Mouse (Mus musculus) retina, postnatal 1 day (tissue): ENCODE measurements around the gene Myl4.

Experiments used
- DNase-seq: peaks from one replicate; pipeline ENCODE4 v3.0.0-alpha.2; 2012

Gene Myl4

DNA sequence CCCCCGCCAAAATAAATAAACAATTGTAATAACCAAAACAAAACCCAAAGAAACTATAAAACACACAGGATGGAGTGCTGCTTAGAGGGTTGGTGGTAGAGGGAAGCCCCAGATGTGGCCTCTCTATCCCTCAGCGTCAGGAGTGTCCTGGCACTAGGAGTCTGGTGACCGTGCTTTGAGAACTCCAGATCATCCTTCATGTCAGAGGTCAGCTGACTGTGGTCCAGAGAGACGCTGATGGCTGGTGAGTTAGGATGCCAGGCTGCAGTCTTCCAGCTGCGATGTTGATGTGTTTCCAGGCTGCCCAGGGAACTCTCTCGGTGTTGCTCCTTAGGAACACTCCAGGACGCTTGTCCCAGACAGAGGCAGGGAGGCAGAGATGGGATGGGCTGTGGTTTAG is 21.6 kb downstream of the Myl4 start:
- no peak for DNase-seq

- no peak for DNase-seq
Measured at GRCm38 (mm10) chr11:104572566-104572965, 22.1 kb downstream of the Myl4 start.

DNA sequence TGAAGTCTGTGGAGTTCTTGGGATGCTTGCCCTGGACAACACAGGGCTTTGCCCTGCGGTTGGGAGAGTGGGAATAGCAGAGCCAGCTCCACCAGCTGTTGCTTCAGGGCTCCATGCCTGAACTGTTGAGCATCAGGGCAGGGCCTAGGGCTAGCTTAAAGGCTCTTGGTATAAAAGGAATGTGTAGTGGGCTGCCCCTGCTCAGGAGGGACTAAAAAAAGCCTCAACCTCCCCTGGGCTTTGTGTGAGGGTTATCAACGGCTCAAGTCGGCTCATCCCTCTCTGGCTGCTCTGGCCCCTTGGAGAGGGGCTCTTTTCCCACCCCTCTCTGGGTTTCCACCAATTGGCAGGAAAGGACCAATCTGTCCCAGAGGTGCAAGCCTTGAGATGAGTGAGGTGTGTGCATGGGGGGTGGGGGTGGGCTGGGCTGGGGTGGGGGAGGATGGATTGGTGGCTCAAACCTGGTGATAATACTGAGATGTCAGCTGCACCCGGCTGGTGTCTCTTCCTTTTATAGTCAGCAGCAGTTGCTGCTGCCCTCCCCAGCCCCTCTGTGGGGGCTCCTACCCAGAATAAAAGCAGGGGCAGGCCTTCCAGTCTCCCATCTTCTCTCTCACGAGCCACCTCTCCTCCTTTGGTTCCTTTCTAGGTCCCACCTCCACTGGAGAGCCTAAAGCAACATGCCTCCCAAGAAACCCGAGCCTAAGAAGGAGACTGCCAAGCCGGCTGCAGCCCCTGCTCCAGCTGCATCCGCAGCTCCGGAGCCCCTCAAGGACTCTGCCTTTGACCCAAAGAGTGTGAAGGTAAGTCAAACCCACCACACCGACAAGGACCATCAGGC is 26.5 kb downstream of the Myl4 start:
- no peak for DNase-seq

DNA sequence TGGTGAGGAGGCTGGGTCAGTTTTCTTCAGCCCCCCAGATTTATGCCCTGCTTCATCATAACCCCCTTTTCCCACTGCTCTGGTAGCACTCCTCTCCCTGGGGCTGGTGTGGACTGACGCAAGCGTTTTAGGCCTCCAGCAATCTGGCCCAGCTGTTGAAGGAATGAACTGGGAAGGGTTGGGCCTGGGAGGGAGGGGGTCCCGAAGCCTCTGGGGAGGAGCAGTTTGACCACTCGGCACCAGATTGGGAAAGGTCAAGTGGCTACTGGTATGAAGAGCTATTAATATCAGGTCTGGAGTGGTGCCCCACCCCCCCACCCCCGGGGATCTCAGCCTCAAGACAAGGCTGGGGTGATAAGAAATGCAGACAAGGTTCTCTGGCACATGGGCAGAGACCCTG is 27.6 kb downstream of the Myl4 start:
- no peak for DNase-seq

DNA sequence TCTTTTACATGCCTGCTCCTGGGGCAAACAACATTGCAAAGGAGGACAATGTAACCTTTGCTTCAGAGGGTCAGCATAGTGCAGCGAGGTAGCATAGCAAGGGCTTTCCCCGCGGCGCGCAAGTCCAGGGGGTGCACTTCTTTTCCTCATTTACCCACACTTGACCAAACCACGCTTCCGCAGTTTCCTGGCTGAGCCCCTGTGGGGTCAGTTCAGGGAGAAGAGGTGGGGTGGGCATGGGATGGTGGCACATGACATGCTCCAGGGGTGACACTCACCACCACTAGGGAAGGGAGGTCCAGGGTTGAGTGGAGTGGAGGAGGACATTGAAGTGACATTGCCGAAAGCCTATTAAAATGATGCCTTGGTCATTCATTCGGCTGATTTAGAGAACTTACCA is 28.6 kb downstream of the Myl4 start:
- DNase-seq = no peak

- no peak for DNase-seq
Measured at GRCm38 (mm10) chr11:104579575-104579974, 29.1 kb downstream of the Myl4 start.

DNA sequence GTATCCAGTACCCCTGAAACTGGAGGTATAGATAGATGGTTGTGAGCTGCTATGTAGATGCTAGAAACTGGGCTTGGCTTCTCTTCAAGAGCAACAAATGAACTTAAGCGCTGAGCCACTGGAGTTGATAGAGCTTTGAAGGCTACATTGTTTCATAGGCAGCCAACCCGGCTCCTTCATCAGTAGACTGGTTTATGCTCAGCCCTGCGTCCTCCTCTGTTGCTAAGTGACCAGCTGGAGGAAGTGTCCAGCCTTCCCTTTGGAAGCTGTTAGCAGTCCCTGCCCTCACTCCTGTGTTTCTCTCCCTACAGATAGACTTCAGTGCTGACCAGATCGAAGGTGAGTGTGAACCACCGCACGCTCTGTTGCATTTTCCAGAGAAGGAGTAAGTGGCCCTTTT is 29.6 kb downstream of the Myl4 start:
- DNase-seq = no peak

- DNase-seq = no peak
Measured at GRCm38 (mm10) chr11:104580606-104581005, 30.1 kb downstream of the Myl4 start.

- no peak for DNase-seq
Measured at GRCm38 (mm10) chr11:104581446-104582307, 31.2 kb downstream of the Myl4 start.

DNA sequence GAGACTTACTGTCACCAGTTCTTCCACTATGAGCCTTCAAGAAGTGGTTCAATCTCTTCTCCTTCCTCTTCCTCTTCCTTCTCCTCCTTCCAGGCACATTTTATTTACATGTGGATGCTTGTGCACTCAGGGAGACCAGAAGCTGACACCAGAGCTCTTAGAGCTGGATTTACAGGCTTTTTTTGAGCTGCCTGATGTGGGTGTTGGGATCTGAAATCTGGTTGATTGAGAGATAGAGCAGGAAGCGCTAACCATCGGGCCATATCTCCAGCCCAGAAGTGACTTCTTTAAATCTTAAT is 31.8 kb downstream of the Myl4 start:
- DNase-seq = no peak

DNA sequence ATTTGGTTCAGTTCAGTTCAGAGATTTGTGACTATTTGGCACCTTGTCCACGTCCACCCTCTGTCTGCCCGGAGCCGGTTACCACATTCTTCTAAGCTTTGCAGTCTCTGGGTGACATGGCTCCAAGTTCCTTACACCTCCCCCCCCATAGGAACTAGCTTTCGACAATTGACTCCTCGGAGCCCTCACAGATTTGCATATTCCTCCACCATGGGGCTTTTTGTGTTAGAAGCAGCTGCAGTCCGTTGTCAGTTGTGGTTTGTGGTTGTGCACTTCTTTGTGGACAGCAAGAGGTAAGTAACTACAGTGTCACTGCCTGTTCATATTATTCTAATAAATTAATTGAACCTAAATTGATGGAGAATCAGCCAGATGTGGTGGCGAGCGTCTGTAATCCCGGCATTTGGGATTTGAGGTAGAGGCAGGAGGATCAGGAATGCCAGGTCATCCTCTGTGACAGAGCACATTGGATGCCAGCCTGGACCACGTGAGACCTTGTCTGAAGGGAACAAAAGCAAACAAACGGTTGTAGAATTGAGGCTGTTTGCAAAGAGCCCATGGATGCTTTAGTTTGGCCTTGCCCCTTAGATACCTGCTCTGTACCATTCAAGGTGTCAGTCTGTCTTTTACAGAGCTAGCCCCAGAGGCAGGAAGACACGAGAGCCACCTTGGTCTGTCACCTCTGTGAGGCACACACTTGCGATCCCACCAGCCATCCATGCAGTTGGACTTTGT is 32.3 kb downstream of the Myl4 start:
- DNase-seq = no peak

DNA sequence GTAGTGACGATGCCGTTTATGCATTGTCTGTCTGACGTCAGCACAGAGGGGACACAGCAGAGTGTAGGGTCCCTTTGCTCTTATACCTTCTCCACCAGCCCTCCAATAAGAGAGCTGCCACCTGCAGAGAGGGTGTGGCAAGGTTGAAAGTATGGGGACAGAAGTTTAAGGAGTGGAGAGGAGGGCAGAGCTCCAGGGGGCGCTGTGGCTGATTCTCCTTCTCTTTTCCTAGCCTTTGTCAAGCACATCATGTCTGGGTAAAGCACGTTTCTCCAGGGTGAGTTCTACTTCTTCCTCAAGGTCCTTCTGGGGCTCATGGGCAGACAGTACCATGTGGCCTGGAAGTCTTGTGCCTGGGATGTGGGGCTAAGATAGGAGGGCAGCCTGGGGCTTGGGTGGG is 35.0 kb downstream of the Myl4 start:
- no peak for DNase-seq

- DNase-seq = no peak
Measured at GRCm38 (mm10) chr11:104587904-104588303, 37.4 kb downstream of the Myl4 start.

- DNase-seq = no peak
Measured at GRCm38 (mm10) chr11:104588513-104588912, 38.0 kb downstream of the Myl4 start.

DNA sequence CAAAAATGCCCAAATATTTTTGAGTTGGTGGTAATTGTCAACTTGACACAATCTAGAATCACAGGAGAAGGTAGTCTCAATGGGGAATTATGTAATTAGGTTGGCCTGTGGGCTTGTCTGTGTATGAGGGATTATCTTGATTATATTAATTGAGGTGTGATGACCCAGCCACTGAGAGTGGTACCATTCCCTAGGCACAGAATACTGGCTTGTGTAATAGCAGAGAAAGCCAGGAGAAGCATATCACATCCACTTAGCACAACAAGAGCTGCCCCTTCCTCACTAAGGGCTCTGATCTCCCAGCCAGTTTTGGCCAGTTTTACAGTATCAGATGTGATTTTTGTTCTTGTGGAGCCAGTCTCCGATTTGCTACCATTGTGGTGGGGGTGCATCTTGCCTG is 39.1 kb downstream of the Myl4 start:
- no peak for DNase-seq

DNA sequence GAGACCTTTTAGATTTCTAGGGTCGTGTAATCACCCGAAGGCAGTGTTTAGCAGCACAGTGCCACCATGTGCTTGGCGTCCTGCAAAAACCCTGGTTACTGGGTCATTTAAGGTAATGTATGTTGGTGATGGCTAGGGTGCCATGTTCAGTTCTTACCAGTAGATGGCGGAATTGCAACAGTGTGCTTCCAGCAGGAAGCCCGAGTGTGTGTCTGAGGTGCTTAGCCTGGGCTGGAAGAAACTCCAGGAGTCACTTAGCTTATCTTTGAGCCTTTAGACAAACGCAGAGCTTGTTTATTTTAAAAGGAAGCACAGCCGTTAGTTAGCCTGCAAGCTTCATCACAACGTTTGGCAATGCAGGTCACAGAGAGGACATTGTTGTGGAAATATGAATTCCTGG is 39.7 kb downstream of the Myl4 start:
- DNase-seq = peak; percentile 88

DNA sequence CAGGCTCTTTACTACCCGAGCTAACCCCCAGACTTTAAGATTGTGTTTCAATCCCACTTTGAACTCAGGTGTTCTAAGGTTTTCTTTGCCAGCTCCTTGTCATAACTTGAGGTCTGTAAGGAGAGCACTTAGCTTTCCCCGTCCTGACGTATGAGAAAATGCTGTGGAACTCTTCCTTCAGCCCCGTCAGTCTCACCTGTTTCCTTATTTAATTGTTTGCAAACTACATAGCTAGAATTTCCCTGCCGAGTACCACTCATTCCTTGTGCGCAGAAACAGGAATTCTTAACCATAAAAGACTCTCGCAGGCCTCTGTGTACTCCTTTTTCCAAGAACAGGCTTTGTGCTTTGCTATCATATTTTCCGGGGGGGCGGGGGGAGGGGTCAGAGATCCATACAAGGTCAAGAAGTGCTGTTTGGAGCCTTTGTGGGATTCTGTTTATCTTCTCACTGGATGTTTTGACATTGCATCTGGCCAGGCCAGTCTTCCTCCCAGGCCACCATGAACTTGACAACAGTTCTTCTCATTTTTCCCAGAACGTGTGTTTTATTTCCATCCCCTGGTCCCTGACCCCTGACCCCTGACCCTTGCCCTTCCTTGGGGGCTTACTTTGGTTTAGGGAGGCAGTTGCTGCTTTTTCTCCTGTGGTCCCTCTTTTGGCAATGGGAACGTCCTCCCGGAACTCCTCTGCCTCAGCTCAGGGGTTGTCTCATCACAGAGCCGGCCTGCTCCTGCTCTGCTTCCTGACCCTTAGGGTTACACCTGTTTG is 41.8 kb downstream of the Myl4 start:
- no peak for DNase-seq

- DNase-seq = no peak
Measured at GRCm38 (mm10) chr11:104596365-104596764, 45.9 kb downstream of the Myl4 start.

DNA sequence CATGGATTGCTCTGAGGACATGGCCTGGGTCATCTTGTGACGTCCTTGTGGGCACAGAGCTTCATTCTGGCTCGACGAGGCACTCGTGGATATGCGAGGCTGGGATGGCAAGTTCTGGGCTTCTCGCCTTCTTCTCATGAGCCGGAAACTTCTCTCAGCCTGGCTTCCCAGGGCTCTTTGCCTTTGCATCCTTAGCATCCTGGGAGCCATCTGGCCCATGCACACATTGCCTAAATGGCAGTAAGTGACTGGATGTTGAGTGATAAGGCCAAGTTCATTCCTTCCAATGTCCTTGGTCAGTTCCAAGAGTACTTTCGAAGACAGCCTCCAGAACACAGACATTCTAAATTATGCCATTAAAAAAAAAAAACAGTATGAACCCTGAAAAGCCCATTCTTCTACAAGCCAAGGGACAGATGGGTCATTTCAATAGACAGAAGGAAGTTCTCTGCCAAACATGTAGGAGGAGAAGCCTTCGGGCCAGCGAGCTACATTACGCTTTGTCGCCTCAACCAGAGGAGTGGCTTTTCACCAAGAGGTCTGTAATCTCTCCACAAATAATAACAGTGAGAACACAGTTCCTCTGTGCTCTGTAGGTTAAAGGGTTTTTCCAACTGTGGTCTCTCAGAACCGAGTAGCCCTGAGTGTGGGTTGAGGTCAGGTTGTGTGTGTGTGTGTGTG is 48.9 kb downstream of the Myl4 start:
- no peak for DNase-seq

DNA sequence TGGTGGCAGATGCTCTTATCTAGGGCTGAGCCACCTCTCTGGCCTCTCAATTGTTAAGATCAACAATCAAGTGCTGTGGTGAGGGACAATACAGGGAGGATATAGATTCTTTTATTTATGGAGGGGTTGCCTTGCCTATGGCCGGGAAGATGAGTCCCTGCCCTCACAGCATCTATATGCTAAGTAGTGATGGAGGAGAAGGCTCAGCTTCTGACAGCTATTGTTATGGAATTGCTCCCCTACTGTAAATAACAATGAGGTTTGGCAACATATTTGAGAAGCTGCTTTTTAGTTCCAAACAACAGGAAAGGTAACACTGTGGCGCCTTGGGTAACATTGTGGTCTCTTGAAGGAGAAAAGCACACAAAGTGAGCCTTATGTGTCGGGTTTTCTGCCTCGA is 50.2 kb downstream of the Myl4 start:
- DNase-seq = no peak

DNA sequence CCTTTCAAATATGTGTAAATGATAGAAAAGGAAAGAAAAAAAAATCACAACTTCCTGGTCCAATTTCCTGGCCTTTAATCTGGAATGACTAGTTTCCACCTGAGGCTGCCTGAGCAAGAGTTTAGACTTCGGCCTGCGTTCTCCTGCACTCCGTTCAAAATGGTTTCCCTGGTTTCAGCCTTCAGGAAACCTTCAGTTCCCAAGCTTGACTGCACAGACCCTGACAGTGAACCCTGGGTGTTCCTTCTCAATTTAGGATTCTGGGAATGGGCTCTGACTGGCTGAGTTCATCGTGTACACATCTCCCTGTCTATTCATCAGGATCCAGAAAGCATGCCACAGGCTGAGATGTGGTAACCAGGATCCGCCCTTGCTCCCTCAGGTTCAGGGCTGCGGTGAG is 53.7 kb downstream of the Myl4 start:
- DNase-seq = no peak
